Mouse (Mus musculus): Measurements from ENCODE around the gene A130010J15Rik. TPM values are rescaled to one million over a fixed set of nuclear protein-coding genes. Genes with fewer than 3 reads are reported as not detected.

The A130010J15Rik gene
- polyA plus RNA-seq (2017; shearing (Covaris generic)): 9.4 TPM

GRCm38 (mm10) chr1:193167746-193168145 is at the start of gene A130010J15Rik:
Gene A130010J15Rik, plus strand, starts transcription at chr1:193168046.

GRCm38 (mm10) chr1:193129786-193130455 is 37.9 kb upstream of the A130010J15Rik start, which contains the start of gene Diexf:
Gene Diexf, minus strand, starts transcription at chr1:193130272.

GRCm38 (mm10) chr1:193152872-193153271 is 15.0 kb upstream of the A130010J15Rik start, which contains the start of gene Irf6:
Gene Irf6, plus strand, starts transcription at chr1:193153111.

GRCm38 (mm10) chr1:193201383-193201778 is 33.5 kb downstream of the A130010J15Rik start, which contains the start of gene Traf3ip3:
Gene Traf3ip3, minus strand, starts transcription at chr1:193201703.

GRCm38 (mm10) chr1:193207503-193207902 is 39.7 kb downstream of the A130010J15Rik start, which contains the start of gene Lamb3:
Gene Lamb3, plus strand, starts transcription at chr1:193207699.

Other genes starting within 250 kb of the A130010J15Rik start
- gene Syt14, start 132.3 kb upstream of the A130010J15Rik start, polyA plus RNA-seq (2017; shearing (Covaris generic)): not detected
- 7.8 TPM for gene Diexf, start 37.8 kb upstream of the A130010J15Rik start, polyA plus RNA-seq (2017; shearing (Covaris generic))
- 19.7 TPM for gene Irf6, start 14.9 kb upstream of the A130010J15Rik start, polyA plus RNA-seq (2017; shearing (Covaris generic))
- 323 TPM for gene Traf3ip3, start 33.7 kb downstream of the A130010J15Rik start, polyA plus RNA-seq (2017; shearing (Covaris generic))
- 44.9 TPM for gene Lamb3, start 39.7 kb downstream of the A130010J15Rik start, polyA plus RNA-seq (2017; shearing (Covaris generic))
- 85.3 TPM for gene Hsd11b1, start 96.0 kb downstream of the A130010J15Rik start, polyA plus RNA-seq (2017; shearing (Covaris generic))
- 0.95 TPM for gene G0s2, start 105.2 kb downstream of the A130010J15Rik start, polyA plus RNA-seq (2017; shearing (Covaris generic))
- gene Camk1g, start 202.3 kb downstream of the A130010J15Rik start, polyA plus RNA-seq (2017; shearing (Covaris generic)): not detected